Mouse (Mus musculus) heart, embryonic 10.5 days (tissue): ENCODE data around the gene Prm1. TPM values are rescaled to one million over a fixed set of nuclear protein-coding genes. Genes with fewer than 3 reads are reported as not detected.

Experiments used
- DNase-seq: peaks from one replicate; pipeline ENCODE4 v3.0.0-alpha.2; 2017; ENCODE audit warnings: low spot score
- H3K27ac ChIP-seq: fragments of 300-500 bp; sonication (generic); 2 replicates; pipeline ENCODE4 v1.5.1; 2016; ENCODE audit warnings: mild to moderate bottlenecking
- H3K27me3 ChIP-seq: fragments of 300-500 bp; sonication (generic); 2 replicates; pipeline ENCODE4 v1.6.1; 2016; ENCODE audit warnings: mild to moderate bottlenecking; ENCODE audit not compliant: poor library complexity, insufficient read depth, severe bottlenecking
- H3K36me3 ChIP-seq: fragments of 300-500 bp; sonication (generic); 2 replicates; pipeline ENCODE4 v1.6.1; 2016; ENCODE audit warnings: mild to moderate bottlenecking, moderate library complexity
- H3K4me1 ChIP-seq: fragments of 300-500 bp; sonication (generic); 2 replicates; pipeline ENCODE4 v1.6.1; 2016; ENCODE audit warnings: mild to moderate bottlenecking
- H3K4me3 ChIP-seq: fragments of 300-500 bp; sonication (generic); 2 replicates; pipeline ENCODE4 v1.5.1; 2016; ENCODE audit warnings: mild to moderate bottlenecking, moderate library complexity
- H3K9me3 ChIP-seq: fragments of 300-500 bp; sonication (generic); 2 replicates; pipeline ENCODE4 v1.6.1; 2016; ENCODE audit warnings: mild to moderate bottlenecking, moderate library complexity
- WGBS: fragments of 180-500 bp; shearing (Covaris S2); methylation state at CpG from one replicate; pipeline ENCODE4 v1.1.7; 2016; 5-methylcytosine and 5-hydroxymethylcytosine counted together
- polyA plus RNA-seq: library from polyadenylated mRNA; unstranded; fragments of >200 nt; fragmentation: Nextera tagmentation; extraction: Ambion mirVana; gene quantifications from 2 replicates; pipeline ENCODE4 v1.2.1, GENCODE M21; 2016

The Prm1 gene
- polyA plus RNA-seq, 1 experiment from 2014 or later = not detected

DNA sequence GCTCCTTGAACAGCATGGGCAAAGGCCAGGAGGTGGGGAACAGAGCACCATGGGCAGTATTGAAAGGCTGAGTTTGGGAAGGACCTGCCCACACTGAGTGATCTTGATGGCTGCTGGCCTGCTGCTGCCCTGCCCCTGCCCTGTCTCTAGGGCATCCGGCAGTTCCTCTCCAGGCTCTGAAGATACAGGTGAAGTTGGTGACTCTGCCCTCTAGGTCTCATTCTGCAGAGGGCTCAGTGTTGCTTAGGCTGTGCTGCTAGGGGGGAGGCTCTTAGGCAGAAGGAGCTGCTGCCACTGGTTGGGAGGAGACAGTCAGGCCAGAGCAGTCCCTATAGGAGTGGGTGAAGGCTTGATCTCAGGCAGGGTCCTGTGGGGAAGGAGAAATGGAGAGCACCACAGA, 32.3 kb upstream of the Prm1 start:
- peaks cover 53% of the 10 kb centered on the region for H3K4me1 ChIP-seq
- DNase-seq = no peak
- no peaks in the 10 kb centered on the region for H3K27me3 ChIP-seq
- 75% methylated on average over 1 of the region's 1 CpGs for WGBS
- H3K27ac ChIP-seq = peak overlapping the region; percentile 75
- H3K36me3 ChIP-seq = 0 out of 2 replicates have a peak, but pooled peaks cover 2% of the 10 kb centered on the region
- H3K9me3 ChIP-seq = no peaks in the 10 kb centered on the region
- no peak overlapping the region for H3K4me3 ChIP-seq

DNA sequence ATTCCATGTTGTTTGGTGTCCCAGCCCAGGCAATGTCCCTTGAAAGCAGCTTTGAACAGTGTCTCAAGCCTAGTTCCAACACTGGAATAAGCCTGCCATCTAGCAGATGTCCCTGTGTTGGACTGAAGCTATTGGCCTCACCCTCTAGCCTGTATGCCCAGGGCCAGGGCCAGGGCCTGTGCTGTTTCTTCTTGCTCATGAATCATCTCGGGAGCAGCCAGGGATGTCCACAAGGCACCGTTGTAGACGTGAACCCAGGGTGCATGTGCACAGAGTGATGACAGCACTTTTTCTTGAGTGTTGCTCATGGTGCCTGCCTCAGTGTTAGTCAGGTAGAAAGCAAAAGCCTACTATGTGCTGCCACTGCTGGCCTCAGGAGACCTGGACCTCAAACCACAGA, 31.6 kb upstream of the Prm1 start:
- WGBS = 82% methylated on average over 3 of the region's 3 CpGs
- DNase-seq = no peak
- Histone ChIP-seq H3K4me1 (peaks cover 48% of the 10 kb centered on the region), H3K36me3 (0 out of 2 replicates have a peak, but pooled peaks cover 2% of the 10 kb centered on the region), H3K27me3 (no peaks in the 10 kb centered on the region), H3K9me3 (no peaks in the 10 kb centered on the region), H3K27ac (no peak overlapping the region), H3K4me3 (no peak overlapping the region)

DNA sequence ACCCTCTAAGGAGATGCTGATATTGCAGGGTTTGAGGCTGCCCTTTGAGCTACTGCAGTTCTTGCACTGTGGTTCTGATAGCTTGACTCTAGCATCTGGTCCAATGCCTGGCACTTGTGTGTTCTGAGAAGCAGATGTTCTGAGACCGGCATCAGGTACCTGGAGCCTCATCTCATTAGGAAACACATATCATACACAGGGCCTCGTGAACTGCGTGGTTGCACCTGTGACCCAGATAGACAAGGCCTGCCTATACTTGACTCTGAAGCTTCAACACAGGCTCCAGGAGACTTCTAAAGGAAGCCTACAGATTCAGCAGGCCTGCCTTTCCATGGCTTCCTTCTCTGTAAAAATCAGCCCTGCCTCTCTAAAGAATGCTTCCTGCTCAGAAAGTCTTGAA, 30.7 kb upstream of the Prm1 start:
- Histone ChIP-seq H3K27ac (no peak overlapping the region), H3K36me3 (0 out of 2 replicates have a peak, but pooled peaks cover 2% of the 10 kb centered on the region), H3K4me3 (no peak overlapping the region), H3K9me3 (no peaks in the 10 kb centered on the region), H3K4me1 (peaks cover 46% of the 10 kb centered on the region), H3K27me3 (no peaks in the 10 kb centered on the region)
- DNase-seq = no peak
- 95% methylated on average over 3 of the region's 3 CpGs for WGBS

DNA sequence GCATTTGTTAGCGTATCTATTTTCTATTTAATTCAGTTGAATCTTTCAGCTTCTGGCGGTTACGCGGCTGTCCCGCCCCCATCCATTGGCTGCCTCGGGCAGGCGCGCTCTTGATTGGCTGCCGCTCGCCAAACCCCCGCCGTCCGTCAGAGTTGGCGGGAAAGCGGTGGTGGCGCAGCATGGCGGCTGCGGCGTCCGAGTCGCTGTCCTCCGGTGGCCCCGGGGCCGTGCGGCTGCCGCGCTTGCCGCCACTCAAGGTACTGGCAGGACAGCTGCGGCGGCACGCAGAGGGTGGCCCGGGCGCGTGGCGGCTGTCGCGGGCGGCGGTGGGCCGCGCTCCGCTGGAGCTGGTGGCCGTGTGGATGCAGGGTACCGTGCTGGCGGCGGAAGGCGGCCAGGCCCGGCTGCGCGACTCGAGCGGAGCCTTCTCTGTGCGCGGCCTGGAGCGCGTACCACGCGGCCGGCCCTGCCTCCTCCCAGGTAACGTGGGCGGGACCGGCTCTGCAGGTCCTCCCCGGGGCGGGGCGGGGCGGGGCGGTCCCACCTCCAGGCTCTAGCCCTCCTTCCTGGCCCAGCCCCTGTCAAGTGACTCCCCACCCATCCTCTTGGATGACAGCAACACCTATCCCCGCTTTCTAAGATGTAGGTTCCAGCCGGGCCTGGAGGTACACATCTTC, 29.4 kb upstream of the Prm1 start, which contains the start of gene Rmi2:
TSS of gene Rmi2 (plus strand) at position 149 of the 677 bp plus-strand sequence.
- DNase-seq = peak; percentile 92
- Histone ChIP-seq H3K4me1 (peaks cover 46% of the 10 kb centered on the region), H3K4me3 (peak within 1 kb of the TSS; percentile 89), H3K36me3 (0 out of 2 replicates have a peak, but pooled peaks cover 2% of the 10 kb centered on the region), H3K9me3 (no peaks in the 10 kb centered on the region), H3K27ac (peak within 1 kb of the TSS; percentile 98), H3K27me3 (no peaks in the 10 kb centered on the region)
- under 1% methylated on average over 54 of the region's 69 CpGs for WGBS

DNA sequence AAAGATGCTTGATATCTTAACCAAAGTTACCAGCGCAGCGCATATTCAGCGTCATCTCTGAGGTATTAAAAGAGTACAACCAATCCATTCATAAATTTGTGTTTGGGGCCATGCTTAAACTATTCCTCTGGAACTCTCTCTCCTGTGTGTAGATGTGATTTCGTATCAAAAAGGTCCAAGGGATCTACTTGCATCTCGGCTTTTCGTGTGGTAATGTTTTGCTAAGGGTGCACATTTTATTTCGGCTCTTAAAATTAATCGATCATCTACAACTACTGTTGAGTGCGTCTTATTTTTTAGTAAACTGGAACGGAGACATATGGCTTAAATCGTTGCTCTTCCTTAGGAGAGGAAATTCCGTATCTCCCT, 28.9 kb upstream of the Prm1 start:
- Histone ChIP-seq H3K9me3 (no peaks in the 10 kb centered on the region), H3K27ac (peak overlapping the region; percentile 98), H3K4me1 (peaks cover 41% of the 10 kb centered on the region), H3K27me3 (no peaks in the 10 kb centered on the region), H3K4me3 (peak overlapping the region; percentile 89), H3K36me3 (0 out of 2 replicates have a peak, but pooled peaks cover 2% of the 10 kb centered on the region)
- no peak for DNase-seq
- 12% methylated on average over 12 of the region's 12 CpGs for WGBS

DNA sequence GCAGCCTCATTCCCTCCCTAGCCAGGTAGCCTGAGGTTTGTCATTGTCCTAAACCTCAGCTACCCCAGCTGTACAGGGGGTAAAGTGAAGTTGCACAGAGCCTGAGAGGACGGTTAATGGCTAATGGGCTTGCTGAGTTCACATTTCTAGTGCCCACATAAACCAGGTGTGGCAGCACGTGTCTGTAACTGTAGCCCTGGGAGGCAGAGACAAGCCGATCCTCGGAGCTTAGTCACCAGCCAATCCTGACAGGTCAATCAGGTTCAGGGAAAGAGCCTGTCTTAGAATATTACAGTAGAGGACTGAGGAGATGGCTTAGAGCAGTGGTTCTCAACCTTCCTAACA, 22.8 kb upstream of the Prm1 start:
- H3K27ac ChIP-seq = no peak overlapping the region
- 0 out of 2 replicates have a peak, but pooled peaks cover 5% of the 10 kb centered on the region for H3K4me1 ChIP-seq
- no peaks in the 10 kb centered on the region for H3K9me3 ChIP-seq
- H3K27me3 ChIP-seq = no peaks in the 10 kb centered on the region
- DNase-seq = no peak
- 68% methylated on average over 4 of the region's 4 CpGs for WGBS
- no peaks in the 10 kb centered on the region for H3K36me3 ChIP-seq
- no peak overlapping the region for H3K4me3 ChIP-seq

DNA sequence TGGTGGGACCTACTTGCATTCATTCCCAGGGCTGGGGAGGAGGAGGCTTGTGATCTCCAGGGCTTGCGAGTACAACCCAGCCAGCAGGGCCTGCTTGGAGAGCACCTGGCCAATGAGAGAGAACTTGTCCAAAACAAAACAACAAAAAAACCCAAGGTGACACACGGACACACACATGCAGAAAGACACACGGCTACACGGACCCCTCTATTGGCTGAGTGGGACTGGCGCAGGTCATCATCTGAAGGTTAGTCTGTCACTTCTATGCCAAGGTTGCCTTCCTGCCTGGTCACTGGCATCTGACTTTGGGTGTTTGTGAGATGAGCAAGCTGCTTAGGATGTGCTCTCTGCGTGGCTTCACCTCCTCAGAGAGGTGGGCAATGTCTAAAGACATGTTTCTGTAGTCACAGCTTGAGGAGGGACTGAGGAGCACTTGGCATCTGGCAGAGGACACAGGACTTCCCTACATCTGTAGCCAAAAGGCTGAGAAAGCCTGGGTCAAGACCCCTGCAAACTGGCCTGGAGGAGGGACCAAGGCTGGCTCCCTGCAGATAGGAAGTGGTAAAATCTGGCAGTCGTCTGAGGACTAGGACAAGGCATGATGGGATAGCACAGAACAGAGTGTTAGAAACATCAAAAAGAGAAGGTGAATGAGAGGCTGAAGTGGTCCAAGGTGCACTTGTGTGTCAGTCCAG, 22.3 kb upstream of the Prm1 start:
- H3K4me3 ChIP-seq = no peak overlapping the region
- DNase-seq = no peak
- 76% methylated on average over 7 of the region's 7 CpGs for WGBS
- no peaks in the 10 kb centered on the region for H3K27me3 ChIP-seq
- no peak overlapping the region for H3K27ac ChIP-seq
- H3K4me1 ChIP-seq = 0 out of 2 replicates have a peak, but pooled peaks cover 5% of the 10 kb centered on the region
- H3K36me3 ChIP-seq = no peaks in the 10 kb centered on the region
- no peaks in the 10 kb centered on the region for H3K9me3 ChIP-seq

DNA sequence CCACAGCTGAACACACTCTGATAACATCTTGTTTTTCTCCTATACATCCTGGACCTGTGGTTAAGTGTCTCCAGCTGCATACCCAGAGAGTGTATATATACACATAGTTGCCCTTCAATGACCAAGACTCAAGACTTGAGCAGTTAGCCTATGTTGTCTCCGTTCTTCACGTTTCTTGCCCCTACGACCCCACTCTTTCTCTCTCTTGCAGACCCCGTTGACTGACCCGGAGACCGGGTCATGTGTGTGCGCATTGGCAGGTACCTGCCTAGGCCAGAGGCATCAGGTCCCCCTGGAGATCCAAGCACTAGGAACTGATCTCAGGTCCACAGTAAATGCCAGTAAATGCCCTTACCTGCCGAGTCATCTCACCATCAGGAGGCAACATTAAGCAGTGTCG, 21.6 kb upstream of the Prm1 start:
- H3K4me3 ChIP-seq = no peak overlapping the region
- H3K9me3 ChIP-seq = no peaks in the 10 kb centered on the region
- no peaks in the 10 kb centered on the region for H3K36me3 ChIP-seq
- WGBS = 86% methylated on average over 9 of the region's 9 CpGs
- H3K27me3 ChIP-seq = no peaks in the 10 kb centered on the region
- 0 out of 2 replicates have a peak, but pooled peaks cover 5% of the 10 kb centered on the region for H3K4me1 ChIP-seq
- H3K27ac ChIP-seq = no peak overlapping the region
- no peak for DNase-seq

DNA sequence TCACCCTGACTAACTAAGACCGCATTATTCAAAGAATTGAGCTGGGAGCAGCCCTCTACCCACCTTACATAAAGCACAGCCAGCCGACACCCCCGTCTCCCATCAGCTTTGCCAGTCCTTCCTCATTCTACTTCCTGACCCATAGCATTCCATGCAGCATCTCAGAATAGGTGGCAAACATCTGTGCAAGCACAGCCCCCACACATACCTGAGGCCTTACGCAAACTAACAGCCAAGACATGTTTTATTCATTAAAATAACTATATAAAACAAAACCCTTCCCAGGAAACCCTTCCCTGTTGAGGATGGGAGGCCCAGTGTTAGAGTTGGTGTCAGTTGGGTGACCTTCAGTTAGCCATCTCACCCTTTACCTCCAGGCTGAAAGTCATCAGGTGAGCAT, 20.2 kb upstream of the Prm1 start:
- WGBS = 85% methylated on average over 4 of the region's 4 CpGs
- H3K27ac ChIP-seq = no peak overlapping the region
- DNase-seq = no peak
- no peak overlapping the region for H3K4me3 ChIP-seq
- no peaks in the 10 kb centered on the region for H3K9me3 ChIP-seq
- no peaks in the 10 kb centered on the region for H3K36me3 ChIP-seq
- no peaks in the 10 kb centered on the region for H3K27me3 ChIP-seq
- H3K4me1 ChIP-seq = 0 out of 2 replicates have a peak, but pooled peaks cover 5% of the 10 kb centered on the region

DNA sequence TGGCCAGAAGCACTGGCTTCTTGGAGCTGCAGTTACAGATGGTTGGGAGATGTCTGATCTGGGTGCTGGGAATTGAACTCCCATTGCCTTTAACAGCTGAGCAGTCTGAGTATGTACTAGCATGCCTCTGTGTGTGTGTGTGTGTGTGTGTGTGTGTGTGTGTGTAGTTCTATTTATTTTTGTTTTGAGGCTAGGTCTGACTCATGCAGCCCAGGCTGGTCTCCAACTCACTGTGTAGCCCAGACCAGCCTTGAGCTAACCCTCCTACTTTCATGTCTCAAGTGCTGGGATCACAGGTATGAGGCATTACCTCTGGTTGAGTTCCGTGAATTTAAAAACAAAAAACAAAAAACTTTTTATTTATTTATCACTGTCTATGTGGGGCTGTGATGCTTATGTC, 18.9 kb upstream of the Prm1 start:
- DNase-seq = no peak
- Histone ChIP-seq H3K36me3 (no peaks in the 10 kb centered on the region), H3K9me3 (no peaks in the 10 kb centered on the region), H3K27ac (no peak overlapping the region), H3K4me1 (peaks cover 14% of the 10 kb centered on the region; the same call in 1 of the 2 replicates), H3K27me3 (no peaks in the 10 kb centered on the region), H3K4me3 (no peak overlapping the region)
- WGBS = 82% methylated on average over 1 of the region's 1 CpGs

DNA sequence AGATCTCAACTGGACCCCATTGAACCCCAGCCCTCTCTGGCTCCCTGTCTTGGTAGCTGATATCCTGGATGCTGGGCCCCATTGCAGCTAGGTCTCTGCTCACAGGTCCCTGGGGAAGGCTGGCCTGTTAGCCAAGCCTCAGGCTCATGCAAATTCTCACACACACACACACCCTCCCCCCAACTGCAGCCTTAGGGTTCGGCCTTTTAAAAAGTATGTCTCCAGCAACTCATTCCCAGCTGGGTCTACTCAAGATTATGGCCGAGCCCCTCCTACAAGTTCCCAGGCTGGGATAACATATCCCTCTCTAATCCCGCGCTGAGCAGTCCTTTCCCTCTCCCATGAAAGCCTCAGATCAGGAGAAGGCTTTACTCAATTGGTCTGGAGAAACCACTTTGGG, 15.7 kb upstream of the Prm1 start:
- H3K9me3 ChIP-seq = no peaks in the 10 kb centered on the region
- no peaks in the 10 kb centered on the region for H3K27me3 ChIP-seq
- 0 out of 2 replicates have a peak overlapping the region, but pooled peaks have one; percentile 56 for H3K27ac ChIP-seq
- DNase-seq = no peak
- WGBS = 54% methylated on average over 4 of the region's 4 CpGs
- peaks cover 19% of the 10 kb centered on the region for H3K4me1 ChIP-seq
- H3K36me3 ChIP-seq = no peaks in the 10 kb centered on the region
- H3K4me3 ChIP-seq = no peak overlapping the region

DNA sequence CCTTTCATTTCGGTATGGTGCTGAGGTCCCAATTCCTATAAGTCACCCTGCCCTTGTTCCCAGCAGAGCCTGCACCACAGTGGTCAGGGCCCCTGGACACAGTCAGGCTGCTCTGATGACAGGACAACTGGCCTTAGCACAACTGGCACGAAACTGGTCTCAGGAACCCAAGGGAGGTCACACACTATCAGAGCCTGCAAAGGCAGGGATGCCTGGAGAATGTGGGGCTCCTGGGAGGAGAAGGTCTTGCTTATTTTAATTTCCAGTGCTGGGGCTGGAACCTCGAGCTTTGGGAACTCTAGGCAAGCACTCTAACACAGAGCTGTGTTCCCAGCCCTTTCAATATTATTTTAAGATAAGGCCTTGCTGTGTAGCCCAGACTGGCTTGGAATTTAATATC, 14.3 kb upstream of the Prm1 start:
- no peaks in the 10 kb centered on the region for H3K9me3 ChIP-seq
- no peak for DNase-seq
- WGBS = 43% methylated on average over 3 of the region's 3 CpGs
- peaks cover 16% of the 10 kb centered on the region for H3K4me1 ChIP-seq
- H3K27ac ChIP-seq = no peak overlapping the region
- no peaks in the 10 kb centered on the region for H3K36me3 ChIP-seq
- no peak overlapping the region for H3K4me3 ChIP-seq
- no peaks in the 10 kb centered on the region for H3K27me3 ChIP-seq

DNA sequence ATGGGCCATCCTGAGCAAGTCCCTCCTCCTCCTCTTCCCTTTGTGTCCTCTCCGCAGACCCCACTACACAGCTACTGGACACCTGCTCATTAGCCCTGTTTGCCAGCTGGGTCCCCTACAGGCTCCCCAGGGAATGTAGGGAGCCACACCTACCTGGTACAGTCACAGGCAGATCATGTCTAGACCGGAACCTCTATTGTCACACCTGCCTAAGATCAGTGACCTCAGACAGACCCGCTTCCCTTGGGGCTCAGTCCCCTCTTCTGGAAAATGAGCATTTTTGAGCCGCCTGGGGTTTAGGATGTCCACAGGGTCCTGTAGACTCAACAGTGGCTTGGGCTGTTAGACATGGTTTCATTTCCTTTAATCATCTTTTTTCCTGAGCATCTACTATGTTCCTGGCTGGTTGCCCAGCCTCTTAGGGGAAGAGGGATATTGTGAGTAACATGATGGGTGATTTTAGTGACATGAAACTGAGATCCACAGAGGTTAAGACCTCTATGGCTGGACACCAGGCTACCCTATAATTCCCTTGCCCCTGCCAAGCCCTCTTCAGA, 13.0 kb upstream of the Prm1 start:
- no peak overlapping the region for H3K4me3 ChIP-seq
- no peaks in the 10 kb centered on the region for H3K9me3 ChIP-seq
- DNase-seq = no peak
- no peaks in the 10 kb centered on the region for H3K27me3 ChIP-seq
- 81% methylated on average over 4 of the region's 4 CpGs for WGBS
- no peaks in the 10 kb centered on the region for H3K36me3 ChIP-seq
- H3K27ac ChIP-seq = no peak overlapping the region
- peaks cover 22% of the 10 kb centered on the region for H3K4me1 ChIP-seq
